Mouse (Mus musculus) T-helper 2 cell (primary cell): ENCODE data around the gene Ctdsp2.

Experiments
- in situ Hi-C: fragments of 300-600 bp; cut with MboI, MseI; formaldehyde crosslinking; loops from one replicate; pipeline ENCODE4 v1.15.1; 2025; ENCODE audit warnings: high pct_unique_total_duplicates

Ctdsp2 gene

GRCm38 (mm10) chr10:127041774-127042338 is 63.3 kb downstream of the Ctdsp2 start:
- in situ Hi-C loops = loop anchor here (10.0 to 25.0 kb wide), 2 partner anchors 633 to 1870 kb away; partner anchors contain the start of genes Bloc1s1, Cd63 and Rdh5

- in situ Hi-C loops = loop anchor here (10.0 to 25.0 kb wide), 2 partner anchors 632 to 1870 kb away; partner anchors contain the start of genes Bloc1s1, Cd63 and Rdh5
Measured at GRCm38 (mm10) chr10:127042468-127043115, 64.1 kb downstream of the Ctdsp2 start.

GRCm38 (mm10) chr10:127043187-127043586 is 64.7 kb downstream of the Ctdsp2 start:
- in situ Hi-C loops = loop anchor here (10.0 to 25.0 kb wide), 2 partner anchors 632 to 1869 kb away; partner anchors contain the start of genes Bloc1s1, Cd63 and Rdh5

- in situ Hi-C loops = loop anchor here (10.0 to 25.0 kb wide), 2 partner anchors 627 to 1864 kb away; partner anchors contain the start of genes Bloc1s1, Cd63 and Rdh5
Measured at GRCm38 (mm10) chr10:127047954-127048353, 69.4 kb downstream of the Ctdsp2 start, which contains the start of gene Cyp27b1. Gene Cyp27b1 (plus strand): TSS chr10:127048250.

GRCm38 (mm10) chr10:127048608-127049394 is 70.3 kb downstream of the Ctdsp2 start:
- in situ Hi-C loops = loop anchor here (10.0 to 25.0 kb wide), 2 partner anchors 626 to 1864 kb away; partner anchors contain the start of genes Bloc1s1, Cd63 and Rdh5
